Mouse (Mus musculus) C2C12 (cell line): ENCODE measurements around the gene B4galt4.

Experiments used
- CEBPB ChIP-seq: IDR thresholded peaks from one replicate; pipeline ENCODE4 v1.6.1; 2011; ENCODE audit warnings: low read depth, mild to moderate bottlenecking, control low read depth, moderate library complexity
- CTCF ChIP-seq: IDR thresholded peaks from one replicate; pipeline ENCODE4 v1.5.1; 2011; ENCODE audit not compliant: control insufficient read depth, insufficient read depth, insufficient read length
- FOSL1 ChIP-seq: IDR thresholded peaks from one replicate; pipeline ENCODE4 v1.8.0; 2011; ENCODE audit warnings: mild to moderate bottlenecking, low read length; ENCODE audit not compliant: poor library complexity, insufficient read depth, severe bottlenecking
- MAX ChIP-seq: IDR thresholded peaks from one replicate; pipeline ENCODE4 v1.6.1; 2011; ENCODE audit warnings: mild to moderate bottlenecking, control low read depth
- MYOD1 ChIP-seq: IDR thresholded peaks from one replicate; pipeline ENCODE4 v1.6.1; 2011; ENCODE audit warnings: low read depth; ENCODE audit not compliant: control insufficient read depth, insufficient read length
- MYOG ChIP-seq: IDR thresholded peaks from one replicate; pipeline ENCODE4 v1.6.1; 2011; ENCODE audit not compliant: control insufficient read depth, insufficient read length; ENCODE audit errors: extremely low read depth
- USF1 ChIP-seq: IDR thresholded peaks from one replicate; pipeline ENCODE4 v1.6.1; 2011; ENCODE audit warnings: low read depth, mild to moderate bottlenecking, control low read depth, moderate library complexity

DNA sequence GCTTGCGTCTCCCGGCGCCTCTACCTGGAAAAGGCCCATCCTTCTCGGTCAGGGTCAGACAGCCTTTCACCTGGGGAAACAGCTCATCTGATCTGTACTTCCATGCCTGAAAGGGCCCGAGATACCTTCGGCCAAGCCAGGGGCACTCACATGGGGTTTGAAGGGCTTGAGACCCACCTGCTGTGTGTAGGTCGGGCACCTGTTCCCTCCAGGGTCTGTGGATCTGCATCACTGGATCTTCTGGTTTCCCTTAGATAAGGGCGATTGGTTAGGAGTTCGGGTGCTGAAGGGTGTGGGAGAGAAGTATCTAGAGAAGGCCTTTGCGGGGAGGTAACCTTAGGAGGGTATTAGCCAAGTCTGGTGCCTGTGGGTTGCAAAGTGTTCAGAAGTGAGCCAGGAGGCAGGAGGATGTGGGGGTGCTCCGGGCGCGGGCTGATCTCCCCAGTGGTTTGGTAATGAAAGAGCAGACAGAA is 631 bp downstream of the B4galt4 start:
- no peak for TF ChIP-seq CTCF
- TF ChIP-seq MYOG = no peak
- TF ChIP-seq CEBPB = no peak
- no peak for TF ChIP-seq MYOD1
- no peak for TF ChIP-seq MAX
- no peak for TF ChIP-seq USF1
- TF ChIP-seq FOSL1 = no peak
